Mouse (Mus musculus): ENCODE measurements at regions not wholly inside any gene's neighbourhood (a gene's known extent, or its start where the extent isn't known, plus 50 kb on each side); places are given as distances from the start of the nearest gene placed in this dataset.
"Not testable (repeated sequence)": the region's sequence is repeated elsewhere in the genome, so short reads cannot be mapped to it uniquely, and the experiment has no call there.

GRCm38 (mm10) chr6:82237834-82238233, 164.3 kb upstream of the Tacr1 start:
- Histone ChIP-seq H3K4me3 (ENCODE audit: low read depth, low read length) (no peak overlapping the region), H3K4me1 (ENCODE audit: insufficient read depth, low read length) (no peaks in the 10 kb centered on the region), H3K27me3 (ENCODE audit: insufficient read depth, low read length) (no peaks in the 10 kb centered on the region), H3K36me3 (ENCODE audit: insufficient read depth, low read length) (no peaks in the 10 kb centered on the region), H3K27ac (ENCODE audit: low read depth, low read length) (no peak overlapping the region), H3K9ac (replicated peaks; ENCODE audit: low read length, poor library complexity, severe bottlenecking) (no peak overlapping the region), H3K4me2 (ENCODE audit: low read depth, low read length, poor library complexity, severe bottlenecking) (no peak overlapping the region), H3K9me3 (ENCODE audit: low read length) (no peaks in the 10 kb centered on the region)
- 21% methylated on average over 5 of the region's 5 CpGs for WGBS
- no peak for TF ChIP-seq CTCF (IDR thresholded peaks at IDR 0.05)
- no peak for ATAC-seq (ENCODE audit: low FRiP score)
- no peak for DNase-seq (ENCODE audit: low spot score)

GRCm38 (mm10) chr6:82240584-82241245, 161.4 kb upstream of the Tacr1 start:
- no peak overlapping the region for H3K4me3 ChIP-seq (ENCODE audit: low read depth, low read length)
- H3K27me3 ChIP-seq (ENCODE audit: insufficient read depth, low read length), result no peaks in the 10 kb centered on the region
- no peak overlapping the region for H3K4me2 ChIP-seq (ENCODE audit: low read depth, low read length, poor library complexity, severe bottlenecking)
- H3K9ac ChIP-seq (replicated peaks; ENCODE audit: low read length, poor library complexity, severe bottlenecking), result no peak overlapping the region
- H3K27ac ChIP-seq (ENCODE audit: low read depth, low read length), result no peak overlapping the region
- DNase-seq (ENCODE audit: low spot score) (peak; percentile 17), ATAC-seq (ENCODE audit: low FRiP score) (no peak)
- no peaks in the 10 kb centered on the region for H3K36me3 ChIP-seq (ENCODE audit: insufficient read depth, low read length)
- H3K4me1 ChIP-seq (ENCODE audit: insufficient read depth, low read length), result no peaks in the 10 kb centered on the region
- no peaks in the 10 kb centered on the region for H3K9me3 ChIP-seq (ENCODE audit: low read length)
- 78% methylated on average over 7 of the region's 7 CpGs for WGBS
- TF ChIP-seq CTCF (IDR thresholded peaks at IDR 0.05), result no peak

- not testable (repeated sequence) for H3K27me3 ChIP-seq (ENCODE audit: insufficient read depth, low read length); H3K4me2 ChIP-seq (ENCODE audit: low read depth, low read length, poor library complexity, severe bottlenecking); H3K36me3 ChIP-seq (ENCODE audit: insufficient read depth, low read length); H3K4me3 ChIP-seq (ENCODE audit: low read depth, low read length); H3K4me1 ChIP-seq (ENCODE audit: insufficient read depth, low read length); H3K27ac ChIP-seq (ENCODE audit: low read depth, low read length); H3K9ac ChIP-seq (replicated peaks; ENCODE audit: low read length, poor library complexity, severe bottlenecking); ATAC-seq (ENCODE audit: low FRiP score); H3K9me3 ChIP-seq (ENCODE audit: low read length); DNase-seq (ENCODE audit: low spot score)
- 80% methylated on average over 1 of the region's 1 CpGs for WGBS
Observed at GRCm38 (mm10) chr6:82247652-82248051, 154.5 kb upstream of the Tacr1 start.

GRCm38 (mm10) chr6:82284494-82284893, 117.6 kb upstream of the Tacr1 start:
- Histone ChIP-seq H3K27ac (ENCODE audit: low read depth, low read length) (no peak overlapping the region), H3K27me3 (ENCODE audit: insufficient read depth, low read length) (no peaks in the 10 kb centered on the region), H3K9ac (replicated peaks; ENCODE audit: low read length, poor library complexity, severe bottlenecking) (no peak overlapping the region), H3K36me3 (ENCODE audit: insufficient read depth, low read length) (no peaks in the 10 kb centered on the region), H3K4me2 (ENCODE audit: low read depth, low read length, poor library complexity, severe bottlenecking) (no peak overlapping the region), H3K4me1 (ENCODE audit: insufficient read depth, low read length) (no peaks in the 10 kb centered on the region; the same call in 1 of the 2 replicates), H3K9me3 (ENCODE audit: low read length) (no peaks in the 10 kb centered on the region), H3K4me3 (ENCODE audit: low read depth, low read length) (no peak overlapping the region)
- ATAC-seq (ENCODE audit: low FRiP score), result no peak
- TF ChIP-seq CTCF (IDR thresholded peaks at IDR 0.05), result no peak
- DNase-seq (ENCODE audit: low spot score), result no peak
- 42% methylated on average over 1 of the region's 1 CpGs for WGBS

- Histone ChIP-seq H3K9me3 (ENCODE audit: low read length) (no peaks in the 10 kb centered on the region), H3K9ac (replicated peaks; ENCODE audit: low read length, poor library complexity, severe bottlenecking) (peak overlapping the region; percentile 44), H3K4me2 (ENCODE audit: low read depth, low read length, poor library complexity, severe bottlenecking) (no peak overlapping the region), H3K27ac (ENCODE audit: low read depth, low read length) (peak overlapping the region; percentile 26; the same call in 1 of the 2 replicates), H3K27me3 (ENCODE audit: insufficient read depth, low read length) (no peaks in the 10 kb centered on the region), H3K36me3 (ENCODE audit: insufficient read depth, low read length) (no peaks in the 10 kb centered on the region), H3K4me1 (ENCODE audit: insufficient read depth, low read length) (no peaks in the 10 kb centered on the region; the same call in 1 of the 2 replicates), H3K4me3 (ENCODE audit: low read depth, low read length) (no peak overlapping the region)
- DNase-seq (ENCODE audit: low spot score) (peak; percentile 38), ATAC-seq (ENCODE audit: low FRiP score) (no peak)
- no peak for TF ChIP-seq CTCF (IDR thresholded peaks at IDR 0.05)
- WGBS, result 18% methylated on average over 6 of the region's 6 CpGs
Observed at GRCm38 (mm10) chr6:82285233-82285632, 116.9 kb upstream of the Tacr1 start.

GRCm38 (mm10) chr6:82293507-82293906, 108.6 kb upstream of the Tacr1 start:
- DNase-seq (ENCODE audit: low spot score), result no peak
- TF ChIP-seq CTCF (IDR thresholded peaks at IDR 0.05), result 0 out of 2 replicates have a peak, but pooled peaks have one; percentile 13
- 95% methylated on average over 1 of the region's 1 CpGs for WGBS
- Histone ChIP-seq H3K9ac (replicated peaks; ENCODE audit: low read length, poor library complexity, severe bottlenecking) (no peak overlapping the region), H3K4me2 (ENCODE audit: low read depth, low read length, poor library complexity, severe bottlenecking) (no peak overlapping the region), H3K27me3 (ENCODE audit: insufficient read depth, low read length) (no peaks in the 10 kb centered on the region), H3K9me3 (ENCODE audit: low read length) (no peaks in the 10 kb centered on the region), H3K4me1 (ENCODE audit: insufficient read depth, low read length) (no peaks in the 10 kb centered on the region), H3K4me3 (ENCODE audit: low read depth, low read length) (no peak overlapping the region), H3K27ac (ENCODE audit: low read depth, low read length) (no peak overlapping the region), H3K36me3 (ENCODE audit: insufficient read depth, low read length) (no peaks in the 10 kb centered on the region)
- no peak for ATAC-seq (ENCODE audit: low FRiP score)
